Mouse (Mus musculus): ENCODE results near the gene Sec23ip.

Sec23ip gene

GRCm38 (mm10) chr7:128790045-128790444, 45.3 kb downstream of the Sec23ip start:
- no peak for DNase-seq

- no peak for DNase-seq
Observed at GRCm38 (mm10) chr7:128793464-128793863, 48.7 kb downstream of the Sec23ip start.

- DNase-seq = no peak
Observed at GRCm38 (mm10) chr7:128824986-128825563, 80.3 kb downstream of the Sec23ip start.

- no peak for DNase-seq
Observed at GRCm38 (mm10) chr7:128832455-128833081, 87.8 kb downstream of the Sec23ip start.

GRCm38 (mm10) chr7:128833196-128833595, 88.5 kb downstream of the Sec23ip start:
- no peak for DNase-seq

All from thymus, postnatal 4 days (tissue).